Mouse (Mus musculus): Measurements from ENCODE around the gene Zfyve19.

- TF ChIP-seq CTCF (IDR thresholded peaks at IDR 0.05; ENCODE audit: low read depth, low read length) (no peak), POLR2A (IDR thresholded peaks at IDR 0.05; ENCODE audit: borderline replicate concordance, low read depth, low read length) (no peak)
Measured at GRCm38 (mm10) chr2:119175614-119176013, 32.8 kb upstream of the Zfyve19 start.

Data from bone marrow macrophage, adult 2 months (primary cell).